Mouse (Mus musculus): ENCODE results near the gene Dlg3. TPM values are rescaled to one million over a fixed set of nuclear protein-coding genes. Genes with fewer than 3 reads are reported as not detected.

The Dlg3 gene
- polyA plus RNA-seq, 2 experiments: 4.2 to 27.5 TPM

GRCm38 (mm10) chrX:100811129-100811528 is 43.6 kb downstream of the Dlg3 start:
- no peak overlapping the region for H3K9ac ChIP-seq (ENCODE audit: low read depth, low read length, severe bottlenecking)
- TF ChIP-seq POLR2A (IDR thresholded peaks at IDR 0.05; ENCODE audit: borderline replicate concordance, extremely low read depth, insufficient read depth, insufficient read length): no peak
- ATAC-seq (ENCODE audit: low FRiP score, low read depth) (no peak), DNase-seq (ENCODE audit: low spot score) (no peak)
- H3K4me2 ChIP-seq (replicated peaks; ENCODE audit: low read depth, low read length, severe bottlenecking): no peak overlapping the region
- H3K4me3 ChIP-seq (replicated peaks; ENCODE audit: low read length): no peak overlapping the region
- H3K27ac ChIP-seq (replicated peaks; ENCODE audit: low read depth, low read length): no peak overlapping the region
- H3K4me1 ChIP-seq (ENCODE audit: control insufficient read depth, insufficient read depth, low read length): no peaks in the 10 kb centered on the region
- H3K27me3 ChIP-seq (ENCODE audit: control insufficient read depth, insufficient read depth, low read length): no peaks in the 10 kb centered on the region
- H3K9me3 ChIP-seq (ENCODE audit: control insufficient read depth, low read length): no peaks in the 10 kb centered on the region
- H3K36me3 ChIP-seq (ENCODE audit: control insufficient read depth, insufficient read depth, low read length): peaks cover 47% of the 10 kb centered on the region
- WGBS: 88% methylated on average over 4 of the region's 4 CpGs

GRCm38 (mm10) chrX:100814139-100814538 is 46.6 kb downstream of the Dlg3 start:
- H3K4me3 ChIP-seq (replicated peaks; ENCODE audit: low read length): no peak overlapping the region
- no peak overlapping the region for H3K4me2 ChIP-seq (replicated peaks; ENCODE audit: low read depth, low read length, severe bottlenecking)
- H3K36me3 ChIP-seq (ENCODE audit: control insufficient read depth, insufficient read depth, low read length): peaks cover 43% of the 10 kb centered on the region
- WGBS: 91% methylated on average over 8 of the region's 8 CpGs
- DNase-seq (ENCODE audit: low spot score): no peak
- no peak for ATAC-seq (ENCODE audit: low FRiP score, low read depth)
- no peaks in the 10 kb centered on the region for H3K27me3 ChIP-seq (ENCODE audit: control insufficient read depth, insufficient read depth, low read length)
- no peak for TF ChIP-seq POLR2A (IDR thresholded peaks at IDR 0.05; ENCODE audit: borderline replicate concordance, extremely low read depth, insufficient read depth, insufficient read length)
- no peak overlapping the region for H3K9ac ChIP-seq (ENCODE audit: low read depth, low read length, severe bottlenecking)
- H3K4me1 ChIP-seq (ENCODE audit: control insufficient read depth, insufficient read depth, low read length): no peaks in the 10 kb centered on the region
- no peaks in the 10 kb centered on the region for H3K9me3 ChIP-seq (ENCODE audit: control insufficient read depth, low read length)
- no peak overlapping the region for H3K27ac ChIP-seq (replicated peaks; ENCODE audit: low read depth, low read length)

GRCm38 (mm10) chrX:100815766-100816165 is 48.2 kb downstream of the Dlg3 start:
- Histone ChIP-seq H3K36me3 (ENCODE audit: control insufficient read depth, insufficient read depth, low read length) (peaks cover 39% of the 10 kb centered on the region), H3K4me3 (replicated peaks; ENCODE audit: low read length) (no peak overlapping the region), H3K27ac (replicated peaks; ENCODE audit: low read depth, low read length) (no peak overlapping the region), H3K27me3 (ENCODE audit: control insufficient read depth, insufficient read depth, low read length) (no peaks in the 10 kb centered on the region), H3K9ac (ENCODE audit: low read depth, low read length, severe bottlenecking) (no peak overlapping the region), H3K4me2 (replicated peaks; ENCODE audit: low read depth, low read length, severe bottlenecking) (no peak overlapping the region), H3K9me3 (ENCODE audit: control insufficient read depth, low read length) (no peaks in the 10 kb centered on the region), H3K4me1 (ENCODE audit: control insufficient read depth, insufficient read depth, low read length) (no peaks in the 10 kb centered on the region)
- TF ChIP-seq POLR2A (IDR thresholded peaks at IDR 0.05; ENCODE audit: borderline replicate concordance, extremely low read depth, insufficient read depth, insufficient read length): no peak
- whole genome bisulfite sequencing: 82% methylated on average over 7 of the region's 7 CpGs
- ATAC-seq (ENCODE audit: low FRiP score, low read depth) (no peak), DNase-seq (ENCODE audit: low spot score) (no peak)

- no peak overlapping the region for H3K4me2 ChIP-seq (replicated peaks; ENCODE audit: low read depth, low read length, severe bottlenecking)
- ATAC-seq (ENCODE audit: low FRiP score, low read depth) (no peak), DNase-seq (ENCODE audit: low spot score) (no peak)
- H3K4me1 ChIP-seq (ENCODE audit: control insufficient read depth, insufficient read depth, low read length): no peaks in the 10 kb centered on the region
- H3K27ac ChIP-seq (replicated peaks; ENCODE audit: low read depth, low read length): no peak overlapping the region
- H3K4me3 ChIP-seq (replicated peaks; ENCODE audit: low read length): no peak overlapping the region
- H3K27me3 ChIP-seq (ENCODE audit: control insufficient read depth, insufficient read depth, low read length): no peaks in the 10 kb centered on the region
- WGBS: 91% methylated on average over 9 of the region's 9 CpGs
- TF ChIP-seq POLR2A (IDR thresholded peaks at IDR 0.05; ENCODE audit: borderline replicate concordance, extremely low read depth, insufficient read depth, insufficient read length): no peak
- H3K36me3 ChIP-seq (ENCODE audit: control insufficient read depth, insufficient read depth, low read length): peaks cover 21% of the 10 kb centered on the region
- no peaks in the 10 kb centered on the region for H3K9me3 ChIP-seq (ENCODE audit: control insufficient read depth, low read length)
- H3K9ac ChIP-seq (ENCODE audit: low read depth, low read length, severe bottlenecking): no peak overlapping the region
Observed at GRCm38 (mm10) chrX:100818681-100819080, 51.2 kb downstream of the Dlg3 start.

- H3K27ac ChIP-seq (replicated peaks; ENCODE audit: low read depth, low read length): no peak overlapping the region
- WGBS: 73% methylated on average over 1 of the region's 1 CpGs
- no peak for TF ChIP-seq POLR2A (IDR thresholded peaks at IDR 0.05; ENCODE audit: borderline replicate concordance, extremely low read depth, insufficient read depth, insufficient read length)
- H3K27me3 ChIP-seq (ENCODE audit: control insufficient read depth, insufficient read depth, low read length): no peaks in the 10 kb centered on the region
- H3K4me3 ChIP-seq (replicated peaks; ENCODE audit: low read length): no peak overlapping the region
- no peak for ATAC-seq (ENCODE audit: low FRiP score, low read depth)
- H3K9ac ChIP-seq (ENCODE audit: low read depth, low read length, severe bottlenecking): no peak overlapping the region
- no peaks in the 10 kb centered on the region for H3K4me1 ChIP-seq (ENCODE audit: control insufficient read depth, insufficient read depth, low read length)
- H3K36me3 ChIP-seq (ENCODE audit: control insufficient read depth, insufficient read depth, low read length): peaks cover 9% of the 10 kb centered on the region; the same call in 1 of the 2 replicates
- DNase-seq (ENCODE audit: low spot score): no peak
- no peak overlapping the region for H3K4me2 ChIP-seq (replicated peaks; ENCODE audit: low read depth, low read length, severe bottlenecking)
- H3K9me3 ChIP-seq (ENCODE audit: control insufficient read depth, low read length): no peaks in the 10 kb centered on the region
Observed at GRCm38 (mm10) chrX:100821149-100821548, 53.6 kb downstream of the Dlg3 start.

- H3K4me3 ChIP-seq (replicated peaks; ENCODE audit: low read length): no peak overlapping the region
- H3K4me2 ChIP-seq (replicated peaks; ENCODE audit: low read depth, low read length, severe bottlenecking): no peak overlapping the region
- WGBS: 68% methylated on average over 1 of the region's 1 CpGs
- no peak overlapping the region for H3K9ac ChIP-seq (ENCODE audit: low read depth, low read length, severe bottlenecking)
- TF ChIP-seq POLR2A (IDR thresholded peaks at IDR 0.05; ENCODE audit: borderline replicate concordance, extremely low read depth, insufficient read depth, insufficient read length): no peak
- H3K27ac ChIP-seq (replicated peaks; ENCODE audit: low read depth, low read length): no peak overlapping the region
- H3K36me3 ChIP-seq (ENCODE audit: control insufficient read depth, insufficient read depth, low read length): no peaks in the 10 kb centered on the region
- DNase-seq (ENCODE audit: low spot score): no peak
- H3K4me1 ChIP-seq (ENCODE audit: control insufficient read depth, insufficient read depth, low read length): no peaks in the 10 kb centered on the region
- no peaks in the 10 kb centered on the region for H3K27me3 ChIP-seq (ENCODE audit: control insufficient read depth, insufficient read depth, low read length)
- H3K9me3 ChIP-seq (ENCODE audit: control insufficient read depth, low read length): no peaks in the 10 kb centered on the region
- ATAC-seq (ENCODE audit: low FRiP score, low read depth): no peak
Observed at GRCm38 (mm10) chrX:100825557-100825956, 58.0 kb downstream of the Dlg3 start.

Data from limb, embryonic 14.5 days (tissue).